In the genomic region with DNA sequence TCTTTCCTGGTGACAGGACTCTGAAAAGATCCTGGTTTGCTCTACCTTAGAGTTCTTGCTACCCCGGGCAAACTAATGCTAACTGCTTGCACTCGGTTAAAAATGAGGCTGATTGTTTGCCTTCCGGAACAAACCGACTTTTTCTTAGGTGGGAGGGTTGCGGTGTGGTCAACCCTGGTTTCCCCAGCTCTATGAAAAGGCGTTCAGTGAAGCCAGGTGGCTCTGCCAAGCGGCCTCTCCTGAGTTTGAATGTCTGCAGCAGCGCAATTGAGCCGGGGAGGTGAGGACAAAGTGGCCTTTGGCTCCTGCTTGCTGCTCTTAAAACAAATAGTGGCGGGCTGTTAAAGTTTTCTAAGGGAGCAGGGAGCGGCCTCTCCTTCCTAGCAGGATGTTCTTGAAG, we compare ENCODE assay signal across 7 mouse cellular contexts. TPM values are rescaled to one million over a fixed set of nuclear protein-coding genes. Genes with fewer than 3 reads are reported as not detected.
DNase-seq lines count a peak whose midpoint lies in the region; ATAC-seq lines count a peak whose summit lies in the region.

No protein-coding gene starts in this region.

- peak; percentile 49 for DNase-seq in kidney, adult 9 months
- peak; percentile 2 for DNase-seq in lung, postnatal 10 days
- no peak for DNase-seq in left cerebral cortex, postnatal 14 days (ENCODE audit: low spot score in 2 of 2)
- DNase-seq in urinary bladder, postnatal 4 days (ENCODE audit: low spot score in 2 of 2): no peak

- H3K4me2 ChIP-seq in forebrain, embryonic 13.5 days: peak overlapping the region; percentile 91
- peak overlapping the region; percentile 94 for H3K4me2 ChIP-seq in stomach, embryonic 15.5 days

- intact Hi-C loops in left cerebral cortex, postnatal 14 days (cut with DNase I): no loop called here

- H3K4me3 ChIP-seq in brown adipose tissue, adult 24 weeks (ENCODE audit: insufficient read depth, low read depth, low read length): peak overlapping the region; percentile 58
- peak overlapping the region; percentile 41 for H3K4me3 ChIP-seq in forebrain, embryonic 13.5 days
- H3K4me3 ChIP-seq in stomach, embryonic 15.5 days (replicated peaks): peak overlapping the region; percentile 46

- ATAC-seq in forebrain, embryonic 13.5 days: no peak
- ATAC-seq in stomach, embryonic 15.5 days (ENCODE audit: insufficient read depth, low FRiP score, low read depth): no peak

- peaks cover 34% of the 10 kb centered on the region for H3K27me3 ChIP-seq in forebrain, embryonic 13.5 days
- 0 out of 2 replicates have a peak, but pooled peaks cover 7% of the 10 kb centered on the region for H3K27me3 ChIP-seq in stomach, embryonic 15.5 days (replicated peaks)

- no peak overlapping the region for H3K27ac ChIP-seq in brown adipose tissue, adult 24 weeks (replicated peaks; ENCODE audit: low read depth, low read length)
- H3K27ac ChIP-seq in forebrain, embryonic 13.5 days: no peak overlapping the region
- no peak overlapping the region for H3K27ac ChIP-seq in stomach, embryonic 15.5 days

- no peaks in the 10 kb centered on the region for H3K9me3 ChIP-seq in forebrain, embryonic 13.5 days (replicated peaks)
- H3K9me3 ChIP-seq in stomach, embryonic 15.5 days: no peaks in the 10 kb centered on the region

- H3K36me3 ChIP-seq in forebrain, embryonic 13.5 days (ENCODE audit: poor library complexity, severe bottlenecking): no peaks in the 10 kb centered on the region
- H3K36me3 ChIP-seq in stomach, embryonic 15.5 days: no peaks in the 10 kb centered on the region

- no peaks in the 10 kb centered on the region for H3K4me1 ChIP-seq in brown adipose tissue, adult 24 weeks (ENCODE audit: control insufficient read depth, insufficient read depth, insufficient read length, low read length)
- peaks cover 12% of the 10 kb centered on the region for H3K4me1 ChIP-seq in forebrain, embryonic 13.5 days
- H3K4me1 ChIP-seq in stomach, embryonic 15.5 days: 0 out of 2 replicates have a peak, but pooled peaks cover 3% of the 10 kb centered on the region

- 28% methylated on average over 11 of the region's 11 CpGs for WGBS in forebrain, embryonic 13.5 days
- WGBS in stomach, embryonic 15.5 days: 17% methylated on average over 11 of the region's 11 CpGs

- H3K9ac ChIP-seq in forebrain, embryonic 13.5 days: peak overlapping the region; percentile 55; the same call in 1 of the 2 replicates
- no peak overlapping the region for H3K9ac ChIP-seq in stomach, embryonic 15.5 days

RNA-seq across cellular contexts. Expression of a gene that starts 0.9 kb away (rescaled TPM):
- not detected in 2 replicates for polyA plus RNA-seq in brown adipose tissue, adult 24 weeks (2012; ENCODE audit: insufficient read depth, insufficient read length, missing spikeins)
- polyA plus RNA-seq in forebrain, embryonic 13.5 days (2015; fragmentation: Nextera tagmentation; extraction: Ambion mirVana): 0.28 and 0.57 TPM in 2 replicates
- polyA plus RNA-seq in stomach, embryonic 15.5 days (2015; fragmentation: Nextera tagmentation; extraction: Ambion mirVana): 2.3 and 2.9 TPM in 2 replicates
- not detected for total RNA-seq in left cerebral cortex, postnatal 14 days (2021)

RNA-seq across cellular contexts. Expression of a gene that starts 33.3 kb away (rescaled TPM):
- polyA plus RNA-seq in brown adipose tissue, adult 24 weeks (2012; ENCODE audit: insufficient read depth, insufficient read length, missing spikeins): not detected in 2 replicates
- polyA plus RNA-seq in forebrain, embryonic 13.5 days (2015; fragmentation: Nextera tagmentation; extraction: Ambion mirVana): 0.59 and 0.74 TPM in 2 replicates
- polyA plus RNA-seq in stomach, embryonic 15.5 days (2015; fragmentation: Nextera tagmentation; extraction: Ambion mirVana): 4.4 and 8.5 TPM in 2 replicates
- total RNA-seq in left cerebral cortex, postnatal 14 days (2021): not detected

RNA-seq across cellular contexts. Expression of a gene that starts 42.6 kb away (rescaled TPM):
- polyA plus RNA-seq in brown adipose tissue, adult 24 weeks (2012; ENCODE audit: insufficient read depth, insufficient read length, missing spikeins): not detected in 2 replicates
- polyA plus RNA-seq in forebrain, embryonic 13.5 days (2015; fragmentation: Nextera tagmentation; extraction: Ambion mirVana): 0.81 and 0.89 TPM in 2 replicates
- polyA plus RNA-seq in stomach, embryonic 15.5 days (2015; fragmentation: Nextera tagmentation; extraction: Ambion mirVana): 0.18 TPM in 2 replicates
- total RNA-seq in left cerebral cortex, postnatal 14 days (2021): under 1 TPM; 0.11 to 0.30 TPM

Comparison
In these comparisons a context has a peak if more than half of its experiments do, and no peak if none do; other contexts are left out.
1. DNase-seq: peak in kidney, adult 9 months (single experiment) and lung, postnatal 10 days (single experiment); none in left cerebral cortex, postnatal 14 days (0 of 2) and urinary bladder, postnatal 4 days (0 of 2).
2. Peak in every context shown above with its lines, with median percentiles within 50 percentile points of each other: H3K4me3 ChIP-seq.